Mouse (Mus musculus) layer of hippocampus, adult 9-11 months (tissue): ENCODE measurements around the gene Olfr114.

Experiments
- DNase-seq: peaks from one replicate; pipeline ENCODE4 v3.0.0; 2022

Olfr114 gene

DNA sequence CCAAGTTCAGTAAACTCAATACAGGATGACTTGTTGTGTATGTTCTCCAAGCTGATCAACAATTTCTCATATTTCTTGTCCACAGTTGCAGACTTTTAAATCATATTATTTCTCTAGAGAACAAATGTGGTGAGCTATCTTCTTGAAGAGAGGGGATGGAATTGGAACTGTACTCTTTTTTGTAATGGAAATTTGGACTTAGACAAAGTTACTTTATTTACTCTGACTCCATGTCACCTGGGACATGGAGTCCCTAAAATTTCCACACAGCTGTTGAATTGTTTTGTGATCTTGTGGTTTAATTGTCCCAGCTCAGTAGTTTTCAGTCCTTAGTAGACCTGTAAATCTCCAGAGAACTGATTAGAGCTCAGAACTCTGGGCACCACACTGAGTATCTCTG is at the start of gene Olfr114:
TSS of gene Olfr114 (minus strand) at position 101 of the 400 bp plus-strand sequence.
- DNase-seq: no peak

DNA sequence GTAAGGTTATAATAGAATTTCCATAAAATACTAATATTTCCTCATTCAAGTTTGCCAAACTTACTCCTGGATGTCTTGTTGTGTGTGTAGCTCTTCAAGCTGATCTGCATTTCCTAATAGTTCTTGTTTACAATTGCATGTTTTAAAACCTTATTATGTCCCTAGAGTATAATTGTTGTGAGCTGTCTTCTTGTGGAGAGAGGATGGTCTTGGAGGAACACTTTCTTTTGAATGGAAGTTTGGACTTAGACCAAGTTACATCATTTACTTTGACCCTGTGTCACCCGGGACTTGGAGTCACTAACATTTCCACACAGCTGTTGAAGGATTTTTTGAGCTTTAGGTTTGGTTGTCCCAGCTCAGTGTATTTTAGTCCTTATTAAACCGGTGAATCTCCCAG is 34.5 kb upstream of the Olfr114 start, which contains the start of the genes Olfr115 and Olfr116:
TSS of gene Olfr115 (minus strand) at position 101 of the 400 bp plus-strand sequence.
TSS of gene Olfr116 (minus strand) at position 191 of the 400 bp plus-strand sequence.
- no peak for DNase-seq

DNA sequence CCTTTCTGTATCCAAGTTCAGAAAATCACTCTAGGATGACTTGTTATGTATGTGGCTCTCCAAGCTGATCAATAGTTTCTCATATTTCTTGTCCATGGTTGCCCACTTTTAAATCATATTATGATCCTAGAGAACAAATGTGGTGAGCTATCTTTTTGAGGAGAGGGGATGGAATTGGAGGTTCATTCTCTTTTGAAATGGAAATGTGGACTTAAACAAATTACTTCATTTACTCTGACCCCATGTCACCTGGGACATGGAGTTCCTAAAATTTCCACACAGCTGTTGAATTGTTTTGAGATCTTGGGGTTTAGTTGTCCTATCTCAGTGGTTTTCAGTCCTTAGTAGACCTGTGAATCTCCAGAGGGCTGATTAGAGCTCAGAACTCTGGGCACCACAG is 15.0 kb downstream of the Olfr114 start, which contains the start of gene Olfr113:
TSS of gene Olfr113 (minus strand) at position 101 of the 400 bp plus-strand sequence.
- DNase-seq: no peak

GRCm38 (mm10) chr17:37569351-37569750 is 23.2 kb downstream of the Olfr114 start, which contains the start of gene Olfr112:
Gene Olfr112, minus strand, starts transcription at chr17:37569451.
- no peak for DNase-seq

DNA sequence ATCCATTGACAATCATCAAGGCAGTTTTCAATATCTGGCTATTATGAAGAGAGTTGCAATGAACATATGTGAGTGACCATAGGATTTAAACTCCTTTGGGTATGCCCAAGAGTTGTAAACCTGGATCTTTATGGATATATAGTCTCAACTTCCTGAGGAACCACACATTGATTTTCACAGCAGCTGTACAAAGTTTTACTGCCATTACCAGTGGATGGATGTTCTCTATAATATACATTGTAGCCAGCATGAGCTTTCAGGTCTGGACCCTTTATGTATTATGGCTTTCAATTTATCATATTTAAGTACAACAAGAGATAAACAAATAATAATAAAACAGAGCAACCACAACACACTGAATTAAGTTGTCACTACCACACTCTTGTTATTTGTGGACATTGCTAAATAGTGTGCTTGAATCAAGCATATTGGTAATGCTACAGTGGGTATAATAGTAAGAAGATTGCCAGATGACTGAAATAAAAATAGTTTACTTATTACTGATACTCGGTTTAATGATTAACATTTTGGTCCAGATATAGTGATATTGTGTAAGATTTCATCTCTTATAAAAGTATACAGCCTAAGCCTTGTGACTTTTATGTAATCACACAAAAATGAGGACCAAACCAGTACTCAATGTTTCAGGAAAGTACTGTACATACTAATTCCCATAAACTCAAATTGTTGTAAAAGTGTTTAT is 33.5 kb downstream of the Olfr114 start:
- no peak for DNase-seq

- no peak for DNase-seq
These were observed 48.6 kb downstream of the Olfr114 start for GRCm38 (mm10) chr17:37543800-37544435.

- DNase-seq: no peak
These were observed 51.0 kb downstream of the Olfr114 start for GRCm38 (mm10) chr17:37541454-37542119.
